Mouse (Mus musculus) Patski (cell line): Measurements from ENCODE around the gene Ogfod1. TPM values are rescaled to one million over a fixed set of nuclear protein-coding genes. Genes with fewer than 3 reads are reported as not detected.

Source experiments
- ATAC-seq: fragments of 100-300 bp; one replicate; pipeline ENCODE4 v1.8.0; 2021
- CTCF ChIA-PET: fragments of 350-600 bp; sonication (Branson Sonifier 250); formaldehyde crosslinking; loops from one replicate; lab custom pipeline; 2022; ENCODE audit warnings: inconsistent platforms; lab: Charles Lee
- POLR2A ChIA-PET: fragments of 350-600 bp; sonication (Branson Sonifier 250); formaldehyde crosslinking; loops from one replicate; lab custom pipeline; 2022; ENCODE audit warnings: antibody characterized with exemption, inconsistent platforms; lab: Charles Lee
- DNase-seq: peaks from one replicate; pipeline ENCODE4 v3.0.0-alpha.2; 2011; ENCODE audit warnings: low read depth, low spot score
- H3K27me3 ChIP-seq: fragments of 371-371 bp; one replicate; pipeline ENCODE4 v1.5.1; 2021
- CTCF ChIP-seq: fragments of 100-300 bp; IDR thresholded peaks from one replicate; pipeline ENCODE4 v1.5.1; 2021
- in situ Hi-C: fragments of 300-500 bp; cut with MboI; formaldehyde crosslinking; loops from 3 replicates; pipeline ENCODE4 v1.11.1; 2018; ENCODE audit warnings: low pct_unique_long_range_greater_than_20kb, mixed read lengths
- polyA plus RNA-seq: library from polyadenylated mRNA; unstranded; gene quantifications from one replicate; pipeline ENCODE4 v1.2.3, GENCODE M21; 2021

The Ogfod1 gene
- 13.4 TPM for polyA plus RNA-seq

DNA sequence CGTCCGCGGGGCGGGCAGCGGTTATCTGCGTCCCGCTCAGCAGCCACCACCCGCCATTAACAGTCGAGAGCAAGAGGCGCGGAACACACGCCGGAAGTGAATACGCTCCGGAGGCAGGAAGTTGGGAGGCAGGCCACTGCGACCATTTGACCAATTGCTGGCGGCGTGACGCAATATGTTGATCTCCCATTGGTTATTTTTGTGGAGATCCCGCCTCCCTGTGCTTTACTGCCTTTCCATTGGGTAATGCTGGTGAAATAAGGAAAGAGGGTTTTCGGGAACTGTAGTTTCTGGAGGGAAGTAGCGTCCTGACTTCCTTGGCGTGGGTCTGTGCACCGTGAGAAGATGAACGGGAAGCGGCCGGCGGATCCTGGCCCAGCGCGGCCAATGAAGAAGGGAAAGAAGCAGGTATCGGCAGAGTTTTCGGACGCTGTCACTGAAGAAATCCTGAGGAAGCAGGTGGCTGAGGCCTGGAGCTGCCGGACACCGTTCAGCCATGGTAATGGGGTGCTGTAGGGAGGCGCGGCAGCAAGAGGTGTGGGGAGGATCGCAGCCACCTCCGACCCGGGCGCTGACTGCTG lies at the start of gene Ogfod1, which contains the start of gene Nudt21:
Ogfod1 (plus strand) TSS at position 255 of the 581 bp plus-strand sequence.
Nudt21 (minus strand) TSS at position 88 of the 581 bp plus-strand sequence.
- in situ Hi-C loops = no loop called here
- POLR2A ChIA-PET = no interaction called here

DNA sequence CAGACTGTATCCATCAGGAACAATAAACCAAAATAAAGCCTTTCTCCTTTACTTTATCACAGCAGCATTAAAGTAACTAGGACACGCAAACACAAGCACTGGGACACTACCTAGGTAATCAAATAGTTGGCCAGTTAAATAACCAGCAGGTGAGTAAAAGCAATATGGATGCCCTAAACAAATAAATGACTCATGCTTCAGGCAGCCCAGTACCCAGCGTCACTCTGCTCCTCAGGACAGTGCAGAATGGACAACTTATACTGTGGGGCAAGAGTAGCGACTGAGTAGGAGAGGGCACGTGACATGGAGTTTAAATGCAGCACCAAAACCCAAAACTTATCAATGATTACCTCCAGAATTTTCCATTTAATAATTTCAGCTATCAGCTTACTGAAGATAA lies 47.3 kb upstream of the Ogfod1 start:
- CTCF ChIA-PET = no interaction called here
- in situ Hi-C loops = no loop called here
- no peak for TF ChIP-seq CTCF
- no peak for ATAC-seq
- POLR2A ChIA-PET = no interaction called here
- DNase-seq = no peak
- H3K27me3 ChIP-seq = no peaks in the 10 kb centered on the region

More for the DNA sequence above, at the start of gene Ogfod1, which contains the start of gene Nudt21:
- peak; percentile 95 for DNase-seq
- TF ChIP-seq CTCF = no peak
- CTCF ChIA-PET = no interaction called here
- H3K27me3 ChIP-seq = no peaks in the 10 kb centered on the region
- peak; percentile 97 for ATAC-seq

DNA sequence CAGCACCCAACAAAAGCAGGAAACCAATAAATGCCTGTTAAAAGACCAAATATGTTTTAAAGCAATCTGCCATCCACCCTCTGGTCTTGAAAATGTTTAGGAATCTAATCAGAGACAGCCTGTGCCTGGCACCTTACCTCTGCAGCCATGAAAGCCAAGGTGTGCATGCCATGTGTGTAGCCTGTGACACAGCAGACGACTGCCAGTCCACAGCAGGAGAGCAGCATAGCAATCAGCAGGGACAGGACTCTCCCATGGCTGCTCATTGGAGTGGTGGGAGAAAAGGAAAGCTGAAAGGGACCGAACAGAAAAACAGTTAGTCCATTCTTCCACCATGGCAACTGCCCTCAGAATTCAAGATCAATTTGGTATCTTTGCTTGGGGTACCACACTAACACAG lies 38.0 kb upstream of the Ogfod1 start:
- no peak for TF ChIP-seq CTCF
- POLR2A ChIA-PET = no interaction called here
- ATAC-seq = no peak
- CTCF ChIA-PET = no interaction called here
- in situ Hi-C loops = no loop called here
- DNase-seq = no peak
- H3K27me3 ChIP-seq = no peaks in the 10 kb centered on the region

DNA sequence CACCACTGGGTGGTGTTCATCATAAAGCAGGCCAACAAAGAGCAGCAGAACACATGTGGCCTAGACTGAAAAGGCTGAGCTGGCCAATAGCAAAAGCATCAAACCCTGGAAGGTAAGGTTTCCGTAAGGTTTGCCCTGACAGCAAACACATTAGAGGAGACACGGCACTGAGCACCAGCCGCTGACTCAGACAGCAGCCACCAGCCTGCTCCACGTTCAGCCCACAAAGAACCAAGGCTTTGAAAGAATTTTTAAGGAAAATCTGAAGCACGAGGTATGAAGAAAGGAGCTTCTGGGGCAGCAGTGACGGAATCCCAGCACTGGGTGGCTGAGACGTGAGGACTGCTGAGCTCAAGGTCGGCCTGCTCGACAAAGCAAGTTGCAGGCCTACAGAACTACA lies 32.9 kb upstream of the Ogfod1 start:
- in situ Hi-C loops = loop anchor here (25.0 kb wide), 1 partner anchor 1167 kb away; the partner anchor contains the start of gene Mmp2
- ChIA-PET CTCF (interaction anchor here (0.7 to 0.9 kb wide), 2 partner anchors 10 to 59 kb away, joined by 3 read pairs; no protein-coding TSS in a partner anchor), POLR2A (no interaction called here)
- ATAC-seq = no peak
- DNase-seq = no peak
- H3K27me3 ChIP-seq = no peaks in the 10 kb centered on the region
- no peak for TF ChIP-seq CTCF

DNA sequence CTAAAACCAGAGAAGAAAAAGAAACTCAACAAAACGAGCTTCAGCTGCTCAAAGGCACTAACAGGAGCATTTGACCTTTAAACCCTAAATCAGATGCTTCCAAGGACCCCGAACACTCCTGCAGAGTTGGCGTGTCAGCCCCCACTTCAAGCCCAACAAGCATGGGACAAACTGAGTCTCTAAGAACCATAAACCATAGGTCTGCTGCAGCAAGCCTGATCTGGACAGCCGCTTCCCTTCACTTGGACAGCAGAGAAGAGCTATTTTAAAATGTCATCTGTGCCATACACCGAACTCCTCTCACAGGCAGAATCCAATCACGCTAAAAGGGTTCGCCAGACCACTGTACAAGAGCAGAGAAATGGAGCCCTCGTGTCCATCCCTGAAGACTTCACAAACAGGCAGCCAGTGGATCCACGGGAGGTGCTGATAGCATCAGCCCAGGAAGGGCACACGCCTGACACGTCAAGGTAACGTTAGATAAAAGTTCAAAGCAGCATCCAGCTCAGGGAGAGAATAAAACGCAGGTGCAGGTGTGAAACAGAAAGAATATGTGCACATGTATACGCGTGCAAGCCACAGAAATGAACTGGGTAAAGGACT lies 27.7 kb upstream of the Ogfod1 start:
- no peak for TF ChIP-seq CTCF
- ATAC-seq (no peak), DNase-seq (no peak)
- CTCF ChIA-PET = no interaction called here
- no peaks in the 10 kb centered on the region for H3K27me3 ChIP-seq
- in situ Hi-C loops = loop anchor here (25.0 kb wide), 1 partner anchor 1172 kb away; the partner anchor contains the start of gene Mmp2
- POLR2A ChIA-PET = no interaction called here

DNA sequence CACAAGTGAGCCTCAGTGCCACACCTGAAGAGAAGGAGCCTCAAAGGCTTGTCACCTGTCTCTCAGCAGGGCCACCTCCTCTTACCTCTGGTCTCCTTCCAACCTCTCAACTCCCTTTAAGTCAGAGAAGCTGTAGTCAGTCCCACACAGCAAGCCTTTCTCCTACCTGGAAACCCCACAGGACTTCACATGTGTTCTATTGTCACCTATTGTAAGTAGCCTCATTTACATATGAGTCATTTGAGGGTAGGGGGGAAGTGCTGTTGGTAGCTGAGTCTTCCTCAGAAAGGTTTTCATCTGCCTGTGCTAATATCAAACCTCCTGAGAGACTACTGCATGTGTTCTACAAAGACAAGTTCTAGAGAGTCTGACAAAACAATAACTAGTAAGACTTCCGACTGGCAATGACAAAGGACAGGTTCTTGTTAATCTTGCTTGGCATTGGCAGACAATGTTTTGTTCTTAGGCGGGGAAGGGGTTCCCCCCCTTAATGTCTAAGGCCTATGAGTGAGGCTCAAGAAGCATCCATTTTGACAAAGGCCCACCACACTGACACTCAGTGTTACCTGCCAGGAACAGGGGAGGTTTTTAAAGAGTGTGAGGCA lies 26.8 kb upstream of the Ogfod1 start:
- no peak for ATAC-seq
- POLR2A ChIA-PET = no interaction called here

DNA sequence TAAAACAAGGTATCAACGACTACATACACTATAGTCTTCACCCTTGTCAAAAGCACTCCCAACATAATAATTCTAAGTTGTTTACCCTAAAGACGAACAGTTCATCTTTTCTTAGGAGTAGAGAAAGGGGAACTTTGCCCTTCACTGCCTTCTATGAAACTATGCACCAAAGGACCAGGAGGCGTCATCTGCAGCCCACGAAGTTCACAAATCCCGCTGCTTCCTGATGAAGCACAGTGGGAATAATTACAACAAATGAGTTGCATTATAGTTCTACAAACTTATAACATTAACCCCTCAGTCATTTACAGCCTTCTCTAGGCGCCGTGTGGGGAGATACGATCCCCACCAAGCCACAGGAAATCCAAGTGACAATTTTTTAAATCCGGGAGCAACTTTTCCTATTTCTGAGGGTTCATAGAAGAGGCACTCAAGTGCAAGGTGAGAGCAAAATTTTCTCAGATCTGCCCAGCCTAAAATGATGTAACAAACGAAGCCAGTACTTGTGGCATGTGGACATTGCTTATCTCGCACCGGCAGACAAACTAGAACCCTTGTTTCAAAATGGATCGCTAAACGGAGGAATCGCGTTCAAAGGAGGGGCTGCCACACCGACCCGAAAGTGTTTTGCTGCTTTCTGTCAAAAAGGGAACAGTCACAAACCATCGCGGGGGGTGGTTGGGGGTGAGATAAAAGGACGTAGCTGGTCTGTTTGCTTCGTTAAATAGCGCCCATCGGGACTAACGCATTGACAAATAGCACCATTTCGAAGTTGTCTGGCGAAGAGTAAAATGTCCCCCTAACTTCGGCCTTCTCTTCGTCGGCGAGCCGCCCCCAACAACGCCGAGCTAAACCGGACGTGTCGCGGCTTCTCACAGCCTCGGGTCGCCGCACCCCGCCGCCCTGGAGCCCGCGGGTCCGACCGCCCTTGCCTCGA lies 25.7 kb upstream of the Ogfod1 start:
- no peak for ATAC-seq
- CTCF ChIA-PET = no interaction called here

More for the DNA sequence above, 26.8 kb upstream of the Ogfod1 start:
- no peak for DNase-seq
- in situ Hi-C loops = loop anchor here (25.0 kb wide), 1 partner anchor 1173 kb away; the partner anchor contains the start of gene Mmp2
- H3K27me3 ChIP-seq = no peaks in the 10 kb centered on the region
- TF ChIP-seq CTCF = no peak
- CTCF ChIA-PET = no interaction called here

DNA sequence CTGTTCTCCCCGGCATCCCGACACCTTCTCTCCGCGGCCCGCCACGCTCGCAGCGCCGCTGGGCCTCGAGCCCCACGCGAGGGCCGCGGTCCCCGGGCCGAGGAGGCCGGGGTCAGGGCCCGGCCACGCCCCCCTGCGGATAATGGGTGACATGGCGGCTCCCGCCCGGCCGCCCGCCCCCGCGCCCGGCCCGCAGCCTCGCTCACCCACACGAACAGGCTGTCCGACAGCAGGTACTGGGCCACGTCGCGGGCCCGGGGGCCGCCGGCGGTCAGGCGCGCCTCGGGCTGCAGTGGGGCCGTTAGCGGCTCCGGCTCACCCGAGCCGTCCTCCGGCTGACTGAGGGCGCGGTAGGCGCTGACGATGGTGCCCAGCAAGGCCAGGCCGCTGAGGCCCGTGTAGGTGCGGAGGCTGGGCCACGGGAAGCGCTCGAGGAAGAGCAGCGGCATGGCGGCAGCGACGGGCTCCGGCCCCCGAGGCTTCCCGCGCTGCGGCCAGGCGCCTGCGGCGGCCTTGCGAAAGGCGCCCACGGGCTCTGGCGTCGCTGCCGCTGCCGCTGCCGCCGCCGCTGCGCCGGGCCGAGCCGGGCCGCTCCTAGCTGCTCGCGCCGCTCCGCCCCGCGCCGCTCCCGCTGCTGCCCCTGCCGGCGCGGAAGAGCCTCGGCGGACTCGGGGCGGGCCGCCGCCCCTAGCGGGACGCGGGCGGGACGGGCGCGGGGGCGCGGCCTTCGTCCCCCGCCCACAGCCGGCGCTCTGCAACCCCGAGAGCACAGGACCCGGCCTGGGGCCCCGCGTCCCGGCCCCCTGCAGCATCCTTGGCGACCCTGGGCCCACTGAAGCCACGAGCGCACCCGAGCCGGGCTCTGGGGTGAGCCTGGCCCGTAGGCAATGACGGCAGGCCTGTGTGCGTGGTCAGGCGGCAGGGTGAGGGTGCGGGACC lies 24.7 kb upstream of the Ogfod1 start, which contains the start of gene Amfr:
Amfr (minus strand) TSS at position 830 of the 939 bp plus-strand sequence.
- H3K27me3 ChIP-seq = no peaks in the 10 kb centered on the region
- CTCF ChIA-PET = no interaction called here
- TF ChIP-seq CTCF = peak; percentile 62
- ATAC-seq (peak; percentile 97), DNase-seq (no peak)
- in situ Hi-C loops = loop anchor here (25.0 kb wide), 1 partner anchor 1175 kb away; the partner anchor contains the start of gene Mmp2
- POLR2A ChIA-PET = no interaction called here

More for the DNA sequence above, 25.7 kb upstream of the Ogfod1 start:
- DNase-seq = no peak
- H3K27me3 ChIP-seq = no peaks in the 10 kb centered on the region
- POLR2A ChIA-PET = no interaction called here
- in situ Hi-C loops = loop anchor here (25.0 kb wide), 1 partner anchor 1174 kb away; the partner anchor contains the start of gene Mmp2
- TF ChIP-seq CTCF = no peak

DNA sequence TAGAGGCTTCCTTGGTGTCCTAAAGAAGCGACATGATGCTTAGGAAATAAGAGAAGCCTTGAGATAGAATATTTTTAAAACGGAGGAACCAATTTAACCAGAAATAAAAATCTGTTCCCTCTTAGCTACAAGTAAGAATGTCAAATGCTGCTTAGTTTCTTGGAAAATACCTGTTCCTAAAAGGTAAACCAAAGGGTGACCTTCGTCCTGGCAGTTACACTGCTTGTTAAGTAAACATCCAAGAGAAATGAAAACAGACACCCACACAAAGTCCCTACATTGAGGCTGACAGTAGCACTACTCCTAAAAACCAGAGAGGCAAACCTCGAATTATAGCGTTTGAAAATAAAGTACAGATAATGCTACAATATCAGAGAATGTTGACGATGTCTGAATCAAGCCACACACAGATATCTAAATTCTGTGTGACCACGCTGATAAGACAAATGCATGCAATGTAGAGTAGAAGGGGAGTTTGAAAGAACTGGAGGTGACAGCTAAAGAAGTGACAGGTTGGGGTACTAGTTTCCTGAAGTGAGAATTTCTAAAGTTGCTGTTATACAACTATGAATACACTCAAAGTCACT lies 23.9 kb upstream of the Ogfod1 start:
- POLR2A ChIA-PET = no interaction called here

More for the DNA sequence above, 23.9 kb upstream of the Ogfod1 start:
- CTCF ChIA-PET = no interaction called here
- DNase-seq (no peak), ATAC-seq (no peak)
- TF ChIP-seq CTCF = no peak
- no peaks in the 10 kb centered on the region for H3K27me3 ChIP-seq
- in situ Hi-C loops = loop anchor here (25.0 kb wide), 1 partner anchor 1176 kb away; the partner anchor contains the start of gene Mmp2
